In the genomic region with DNA sequence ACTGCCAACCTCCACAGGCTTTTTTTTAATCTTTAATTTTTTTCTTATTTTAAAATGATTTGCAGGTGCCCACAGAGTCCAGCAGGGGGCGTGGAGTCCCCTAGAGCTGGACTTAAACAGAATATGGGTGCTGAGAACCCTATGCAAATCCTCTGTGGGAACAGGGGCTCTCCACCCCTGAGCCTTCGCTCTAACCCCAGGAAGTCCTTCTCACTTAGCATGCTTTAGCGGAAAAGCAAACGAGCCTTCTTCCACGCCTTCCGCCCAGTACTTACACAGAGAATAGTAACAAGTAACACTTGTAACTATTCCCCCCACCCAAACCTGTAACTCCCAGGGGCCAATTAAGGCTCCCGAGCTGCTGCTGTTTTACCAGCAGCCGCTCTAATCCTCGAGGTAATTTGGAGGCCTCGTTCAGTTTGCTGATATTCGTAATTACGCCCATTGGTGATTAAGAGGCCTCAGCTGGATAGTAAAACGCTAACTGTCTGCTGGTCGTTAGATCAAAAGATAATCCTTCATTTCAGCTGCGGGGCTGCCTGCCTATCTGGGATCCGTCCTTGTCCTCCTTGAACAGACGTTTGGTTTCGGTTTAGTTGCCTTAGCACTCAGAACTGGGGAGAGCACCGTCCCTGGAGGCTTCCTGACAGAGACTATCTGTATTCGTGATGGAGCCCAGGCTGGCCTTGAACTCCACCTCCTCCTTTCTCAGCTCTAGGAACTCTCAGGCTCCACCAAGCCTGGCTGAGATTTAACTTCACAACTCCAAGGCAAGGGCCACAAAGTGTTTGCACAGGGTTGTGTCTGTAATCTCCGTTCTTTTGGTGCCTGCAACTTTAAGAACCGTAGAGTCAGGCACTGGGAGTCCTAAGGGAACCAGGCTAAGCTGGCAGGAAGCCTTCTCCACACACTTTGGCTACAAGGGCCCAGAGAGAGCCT, we compare ENCODE assay signal across 8 mouse cellular contexts. TPM values are rescaled to one million over a fixed set of nuclear protein-coding genes. Genes with fewer than 3 reads are reported as not detected.
A peak's percentile ranks its signal among the peaks of the same experiment; 100 is the strongest.
DNase-seq lines count a peak whose midpoint lies in the region; ATAC-seq and TF ChIP-seq lines count a peak whose summit lies in the region.

No protein-coding gene starts in this region.

- H3K27ac ChIP-seq in lung, embryonic 14.5 days (ENCODE audit: low read depth): no peak overlapping the region
- 0 out of 2 replicates have a peak overlapping the region, but pooled peaks have one; percentile 31 for H3K27ac ChIP-seq in limb, embryonic 12.5 days

- no peaks in the 10 kb centered on the region for H3K36me3 ChIP-seq in lung, embryonic 14.5 days (ENCODE audit: insufficient read depth)
- no peaks in the 10 kb centered on the region for H3K36me3 ChIP-seq in limb, embryonic 12.5 days

- 29% methylated on average over 22 of the region's 22 CpGs for WGBS in lung, embryonic 14.5 days
- 12% methylated on average over 22 of the region's 22 CpGs for WGBS in limb, embryonic 12.5 days

- no peak overlapping the region for H3K4me3 ChIP-seq in lung, embryonic 14.5 days (ENCODE audit: low read depth, low read length)
- no peak overlapping the region for H3K4me3 ChIP-seq in limb, embryonic 12.5 days (replicated peaks)

- H3K4me1 ChIP-seq in lung, embryonic 14.5 days (ENCODE audit: insufficient read depth): no peaks in the 10 kb centered on the region
- peaks cover 30% of the 10 kb centered on the region for H3K4me1 ChIP-seq in limb, embryonic 12.5 days (replicated peaks)

- H3K9me3 ChIP-seq in lung, embryonic 14.5 days (ENCODE audit: low read depth, low read length): no peaks in the 10 kb centered on the region
- no peaks in the 10 kb centered on the region for H3K9me3 ChIP-seq in limb, embryonic 12.5 days

- no peak overlapping the region for H3K4me2 ChIP-seq in lung, embryonic 14.5 days
- H3K4me2 ChIP-seq in limb, embryonic 12.5 days: peak overlapping the region; percentile 32

- H3K9ac ChIP-seq in lung, embryonic 14.5 days: 0 out of 2 replicates have a peak overlapping the region, but pooled peaks have one; percentile 4
- no peak overlapping the region for H3K9ac ChIP-seq in limb, embryonic 12.5 days (replicated peaks)

- peak; percentile 47 for TF ChIP-seq CTCF in lung, embryonic 14.5 days (IDR thresholded peaks at IDR 0.05; ENCODE audit: low read depth)

- H3K27me3 ChIP-seq in lung, embryonic 14.5 days (ENCODE audit: insufficient read depth, low read length): no peaks in the 10 kb centered on the region
- no peaks in the 10 kb centered on the region for H3K27me3 ChIP-seq in limb, embryonic 12.5 days

- no peak for ATAC-seq in lung, embryonic 14.5 days (ENCODE audit: insufficient read depth)
- no peak for ATAC-seq in limb, embryonic 12.5 days (ENCODE audit: insufficient number of reproducible peaks, insufficient read depth, low FRiP score, low TSS enrichment, low read depth)

- no peak for DNase-seq in lung, embryonic 14.5 days
- DNase-seq in lung, postnatal 4 days: no peak
- DNase-seq in ZHBTc4 (ENCODE audit: low read depth, low spot score): peak; percentile 62
- peak; percentile 32 for DNase-seq in gastrocnemius, postnatal 10 days
- DNase-seq in T-cell, adult 2 months (ENCODE audit: low spot score): no peak
- no peak for DNase-seq in layer of hippocampus, adult 8-10 months (ENCODE audit: low spot score in 2 of 2)
- DNase-seq in kidney, adult 9 months: no peak

RNA-seq across cellular contexts. Expression of a gene that starts 8.0 kb away (rescaled TPM):
- 2.5 and 2.8 TPM in 2 replicates for polyA plus RNA-seq in lung, embryonic 14.5 days (2014; fragmentation: Nextera tagmentation; extraction: Ambion mirVana)
- under 1 TPM; 0.43 to 0.78 TPM for total RNA-seq in gastrocnemius, postnatal 10 days (2021)
- 0.93 and 0.99 TPM in 2 replicates for polyA plus RNA-seq in limb, embryonic 12.5 days (2016; fragmentation: Nextera tagmentation; extraction: Ambion mirVana)
- total RNA-seq in layer of hippocampus, adult 8-10 months (2022): 1 to 10 TPM; 2.3 to 5.7 (median 4.3) TPM

RNA-seq across cellular contexts. Expression of a gene that starts 23.4 kb away (rescaled TPM):
- 0.16 and 0.22 TPM in 2 replicates for polyA plus RNA-seq in lung, embryonic 14.5 days (2014; fragmentation: Nextera tagmentation; extraction: Ambion mirVana)
- not detected for total RNA-seq in gastrocnemius, postnatal 10 days (2021)
- polyA plus RNA-seq in limb, embryonic 12.5 days (2016; fragmentation: Nextera tagmentation; extraction: Ambion mirVana): not detected in 2 replicates
- not detected for total RNA-seq in layer of hippocampus, adult 8-10 months (2022)

Comparison
In these comparisons a context has a peak if more than half of its experiments do, and no peak if none do; other contexts are left out.
1. DNase-seq: peak in ZHBTc4 (single experiment) and gastrocnemius, postnatal 10 days (single experiment); none in lung, embryonic 14.5 days (single experiment), lung, postnatal 4 days (0 of 2), T-cell, adult 2 months (single experiment), layer of hippocampus, adult 8-10 months (0 of 2) and kidney, adult 9 months (single experiment).